Mouse (Mus musculus) gastrocnemius, adult 2 months (tissue): ENCODE results near the gene Zkscan3. TPM values are rescaled to one million over a fixed set of nuclear protein-coding genes. Genes with fewer than 3 reads are reported as not detected.
A peak's percentile ranks its signal among the peaks of the same experiment; 100 is the strongest.

ENCODE experiments used
- DNase-seq: peaks from one replicate; pipeline ENCODE4 v3.0.0; 2022
- H3K27ac ChIP-seq: fragments of 200-600 bp; 2 replicates; pipeline ENCODE4 v1.8.1; 2022; ENCODE audit warnings: mild to moderate bottlenecking
- H3K4me3 ChIP-seq: fragments of 200-600 bp; 2 replicates; pipeline ENCODE4 v1.8.1; 2022; ENCODE audit warnings: mild to moderate bottlenecking, moderate library complexity
- CTCF ChIP-seq: fragments of 200-600 bp; IDR thresholded peaks from 2 replicates; pipeline ENCODE4 v1.8.1; 2022; ENCODE audit warnings: antibody characterized with exemption, mild to moderate bottlenecking, moderate library complexity
- intact Hi-C: fragments of 180-260 bp; cut with DNase I; formaldehyde crosslinking; loops from one replicate; pipeline ENCODE4 v1.15.1; 2025
- microRNA-seq: library from miRNA; unstranded; fragments of <30 nt; microRNA quantifications from one replicate; pipeline ENCODE4 v1.2.0, GENCODE M21; 2021
- total RNA-seq, 2 experiments: library from RNA; stranded (reverse); gene quantifications; 2 replicates each; pipeline ENCODE4 v1.2.3; 2021

The Zkscan3 gene
- total RNA-seq, 2 experiments from 2014 or later, result 16.2 to 20.6 TPM

DNA sequence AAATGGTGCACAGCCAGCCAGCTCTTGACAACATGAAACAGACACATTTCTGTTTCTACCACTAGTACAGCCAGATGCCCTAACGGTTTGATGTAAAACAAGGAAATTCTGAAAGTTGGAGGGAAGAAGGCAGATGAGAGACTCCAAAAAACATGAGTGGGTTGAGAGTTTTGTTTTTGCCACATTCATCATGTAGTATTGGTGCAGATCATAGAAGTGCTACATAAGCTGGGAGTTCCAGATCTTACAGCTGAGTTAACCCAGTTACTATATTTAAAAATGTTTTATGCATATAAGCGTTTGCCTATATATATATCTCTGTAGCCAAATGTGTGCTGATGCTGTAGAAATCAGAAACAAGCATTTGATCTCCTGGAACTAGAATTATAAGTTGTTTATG is 29.9 kb downstream of the Zkscan3 start:
- no peak overlapping the region for H3K4me3 ChIP-seq
- H3K27ac ChIP-seq, result no peak overlapping the region
- DNase-seq, result no peak
- intact Hi-C loops, result no loop called here
- TF ChIP-seq CTCF, result no peak

DNA sequence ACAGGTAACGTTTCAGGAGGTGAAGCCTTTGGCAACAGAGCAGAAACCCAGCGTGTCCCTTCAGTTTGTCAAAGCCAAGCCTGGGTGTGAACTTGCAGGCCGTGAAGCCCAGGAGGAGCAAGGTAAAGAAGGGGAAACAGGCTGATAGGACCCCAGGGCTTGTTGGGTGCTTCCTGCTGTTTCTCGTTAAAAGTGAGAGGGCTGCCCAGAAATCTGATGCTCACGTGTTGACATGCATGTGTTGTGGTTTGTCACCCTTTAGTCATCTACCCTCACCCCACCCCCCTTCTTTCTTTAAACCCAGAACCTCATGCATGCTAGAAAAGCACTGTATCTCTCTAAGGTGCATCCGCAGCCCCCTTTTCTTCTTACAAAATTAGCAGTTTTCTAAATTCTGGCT is 35.9 kb downstream of the Zkscan3 start:
- Histone ChIP-seq H3K4me3 (no peak overlapping the region), H3K27ac (no peak overlapping the region)
- intact Hi-C loops, result no loop called here
- no peak for TF ChIP-seq CTCF
- DNase-seq, result no peak

DNA sequence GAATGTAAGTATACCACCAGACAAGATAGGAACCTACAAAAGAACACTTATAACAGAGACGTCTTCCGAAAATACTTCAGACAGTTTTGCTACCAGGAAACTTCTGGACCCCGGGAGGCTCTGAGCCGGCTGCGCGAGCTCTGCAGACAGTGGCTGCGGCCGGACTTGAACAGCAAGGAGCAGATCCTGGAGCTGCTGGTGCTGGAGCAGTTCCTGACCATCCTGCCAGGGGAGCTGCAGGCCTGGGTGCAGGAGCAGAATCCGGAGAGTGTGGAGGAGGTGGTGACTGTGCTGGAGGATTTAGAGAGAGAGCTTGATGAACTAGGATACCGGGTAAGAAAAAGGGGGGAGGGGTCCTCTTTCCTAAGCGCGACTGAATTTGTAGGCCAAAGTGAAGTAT is 38.8 kb downstream of the Zkscan3 start:
- no peak for TF ChIP-seq CTCF
- Histone ChIP-seq H3K27ac (no peak overlapping the region), H3K4me3 (peak overlapping the region; percentile 97)
- intact Hi-C loops, result loop anchor here (2.0 to 5.0 kb wide), 3 partner anchors 39 to 167 kb away; partner anchors contain the start of genes Zkscan3, Zkscan8 and Zscan26
- DNase-seq, result no peak

DNA sequence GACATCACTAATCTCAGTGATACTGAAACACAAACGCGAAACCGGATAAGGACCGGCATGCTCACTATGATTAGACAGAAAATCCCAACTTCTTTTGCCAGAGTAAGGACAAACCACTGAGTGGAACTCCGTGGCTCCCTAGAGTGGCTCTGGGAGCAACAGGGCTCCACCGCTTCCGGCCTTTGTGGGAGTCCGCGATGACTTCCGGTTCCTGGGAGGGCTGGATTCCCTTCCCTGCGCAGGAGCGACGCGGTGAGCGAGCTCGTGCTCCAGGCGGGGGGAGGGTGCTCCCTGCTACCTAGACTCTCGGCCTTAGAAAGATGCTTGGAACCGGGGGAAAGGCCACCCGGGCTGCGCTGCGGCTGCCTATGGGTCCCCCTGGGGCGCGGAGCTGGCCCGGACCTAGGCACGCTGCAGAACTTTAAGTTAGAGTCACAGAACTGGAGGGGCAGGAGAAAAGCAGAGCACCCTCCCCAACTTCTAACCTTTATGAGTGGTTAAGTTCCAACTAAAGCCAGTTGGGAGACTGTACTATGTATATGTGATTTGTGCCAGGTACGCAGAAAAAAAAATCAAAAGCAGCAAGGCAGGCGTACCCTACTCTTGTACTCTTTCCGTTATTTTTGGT is 39.8 kb downstream of the Zkscan3 start, which contains the start of gene Zscan12:
TSS of gene Zscan12 (plus strand) at position 200 of the 628 bp plus-strand sequence.
- peak; percentile 94 for DNase-seq
- Histone ChIP-seq H3K4me3 (peak within 1 kb of the TSS; percentile 97), H3K27ac (peak within 1 kb of the TSS; percentile 97)
- intact Hi-C loops, result loop anchor here (2.0 to 5.0 kb wide), 3 partner anchors 40 to 168 kb away; partner anchors contain the start of genes Zkscan3, Zkscan8 and Zscan26
- TF ChIP-seq CTCF, result no peak

DNA sequence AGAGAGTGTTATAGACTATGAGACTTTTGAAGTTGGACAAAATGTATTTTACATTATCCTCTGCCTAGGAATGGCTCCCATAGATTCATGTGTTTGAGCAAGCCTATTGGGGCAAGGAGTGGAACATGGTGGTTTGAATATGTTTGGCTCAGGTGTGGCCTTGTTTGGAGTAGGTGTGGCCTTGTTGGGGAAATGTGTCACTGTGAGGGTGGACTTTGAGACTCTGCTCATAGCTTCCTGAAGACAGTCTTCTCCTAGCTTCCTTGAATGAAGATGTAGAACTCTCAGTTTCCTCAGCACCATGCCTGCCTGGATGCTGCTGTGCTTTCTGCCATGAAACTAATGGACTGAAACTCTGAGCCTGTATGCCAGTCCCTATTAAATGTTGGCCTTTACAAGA is 52.0 kb downstream of the Zkscan3 start:
- Histone ChIP-seq H3K27ac (no peak overlapping the region), H3K4me3 (no peak overlapping the region)
- no peak for DNase-seq
- no peak for TF ChIP-seq CTCF
- intact Hi-C loops, result no loop called here

DNA sequence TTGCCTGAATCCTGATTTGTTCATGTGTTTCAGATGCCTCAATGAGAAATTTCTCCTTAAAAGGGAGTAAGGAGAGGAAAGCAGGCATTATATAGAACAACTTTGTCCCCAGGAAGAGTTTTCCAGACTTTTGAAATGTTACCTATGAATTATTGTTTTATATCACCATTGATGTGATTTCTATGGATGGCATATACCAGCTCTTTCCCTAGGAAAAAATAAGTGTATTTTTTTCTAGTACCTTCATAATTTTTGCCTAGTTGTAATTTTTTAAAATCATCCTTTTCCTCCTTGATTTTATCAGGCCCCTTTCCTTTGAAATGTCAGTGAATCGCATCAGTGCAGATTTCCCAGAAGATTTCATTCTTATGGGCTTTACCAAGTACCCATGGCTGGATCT is 55.9 kb downstream of the Zkscan3 start, which contains the start of gene Olfr1367:
TSS of gene Olfr1367 (plus strand) at position 301 of the 400 bp plus-strand sequence.
- TF ChIP-seq CTCF, result no peak
- no peak for DNase-seq
- no peak within 1 kb of the TSS for H3K27ac ChIP-seq
- intact Hi-C loops, result no loop called here
- no peak within 1 kb of the TSS for H3K4me3 ChIP-seq

Small RNA genes within 50 kb of the gene (microRNA-seq; reads per million reads assigned to microRNA genes)
- not detected for gene Mir1896
- not detected for gene Mir6942

Other genes with a start within 250 kb of the Zkscan3 start
- gene Trim27, start 223.3 kb downstream of the Zkscan3 start, total RNA-seq, result 10 to 100 TPM; 23.8 to 26.4 TPM
- not detected for gene Gpx5, start 110.0 kb downstream of the Zkscan3 start, total RNA-seq
- gene Gpx6, start 90.6 kb downstream of the Zkscan3 start, total RNA-seq, result not detected
- not detected for gene Olfr1367, start 55.8 kb downstream of the Zkscan3 start, total RNA-seq
- gene Zscan12, start 39.9 kb downstream of the Zkscan3 start, total RNA-seq, result 1 to 10 TPM; 6.9 to 8.7 TPM
- gene Pgbd1, start 38.3 kb upstream of the Zkscan3 start, total RNA-seq, result under 1 TPM; 0.18 to 0.59 TPM
- gene Zscan26, start 51.0 kb upstream of the Zkscan3 start, total RNA-seq, result 10 to 100 TPM; 13.6 to 14.5 TPM
- gene Nkapl, start 65.8 kb upstream of the Zkscan3 start, total RNA-seq, result under 1 TPM; 0.14 to 0.15 TPM
- gene Zkscan4, start 76.2 kb upstream of the Zkscan3 start, total RNA-seq, result under 1 TPM; 0.38 to 0.50 TPM
- gene Gm10065, start 76.7 kb upstream of the Zkscan3 start, total RNA-seq, result not detected
- gene AK157302, start 92.5 kb upstream of the Zkscan3 start, total RNA-seq, result 10 to 100 TPM; 21.8 to 23.3 TPM
- 100 to 1,000 TPM; 119 to 160 TPM for gene Gm11273, start 98.7 kb upstream of the Zkscan3 start, total RNA-seq
- gene Zkscan8, start 128.4 kb upstream of the Zkscan3 start, total RNA-seq, result 1 to 10 TPM; 4.7 to 6.1 TPM
- gene Olfr1366, start 140.1 kb upstream of the Zkscan3 start, total RNA-seq, result not detected
- gene Olfr1535, start 157.1 kb upstream of the Zkscan3 start, total RNA-seq, result not detected
- gene Olfr1364, start 179.0 kb upstream of the Zkscan3 start, total RNA-seq, result not detected
- gene Olfr1362, start 211.3 kb upstream of the Zkscan3 start, total RNA-seq, result not detected
- gene Olfr11, start 239.8 kb upstream of the Zkscan3 start, total RNA-seq, result not detected